Mouse (Mus musculus): ENCODE measurements around the gene Scube2.

DNA sequence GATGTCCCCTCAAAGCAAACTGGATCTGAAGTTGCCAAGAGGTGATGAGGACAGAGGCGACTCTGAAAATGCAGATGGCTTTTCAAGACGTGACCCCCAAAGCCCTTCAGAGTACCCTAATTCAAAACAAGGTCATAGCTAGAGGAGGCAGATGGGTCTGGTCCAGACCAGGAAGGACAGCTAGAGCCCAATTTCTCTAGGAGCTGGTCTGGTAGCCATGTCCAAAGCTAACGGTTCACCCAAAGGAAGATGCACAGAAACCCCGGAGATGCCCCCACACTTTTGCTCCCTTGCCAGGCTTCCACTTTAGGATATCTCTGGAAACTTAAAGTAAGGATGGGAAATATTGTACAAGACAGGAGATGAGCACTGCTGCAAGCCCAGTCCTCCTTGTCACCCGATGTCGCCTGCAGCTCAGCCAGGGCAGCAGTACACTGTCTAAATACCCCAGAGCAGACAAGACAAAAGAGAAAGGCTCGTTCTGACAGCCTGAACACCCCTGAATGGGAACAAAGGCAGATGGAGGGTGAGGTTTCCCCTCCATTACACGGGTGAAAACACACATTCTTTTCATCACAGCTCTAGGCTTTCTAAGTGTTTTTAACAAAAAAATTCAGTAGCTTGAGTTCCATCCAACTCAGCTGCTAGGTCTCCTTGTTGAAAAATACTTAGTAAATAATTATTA, 15.6 kb downstream of the Scube2 start:
- TF ChIP-seq MAFK (IDR thresholded peaks at IDR 0.05; ENCODE audit: insufficient read depth, low read depth, low read length), result no peak
- TF ChIP-seq ZC3H11A (IDR thresholded peaks at IDR 0.05; ENCODE audit: borderline replicate concordance, low read depth, low read length), result no peak
- no peak for TF ChIP-seq ZNF384 (IDR thresholded peaks at IDR 0.05; ENCODE audit: low read depth, low read length)
- TF ChIP-seq CHD2 (IDR thresholded peaks at IDR 0.05; ENCODE audit: low read depth, low read length), result no peak
- TF ChIP-seq HCFC1 (IDR thresholded peaks at IDR 0.05; ENCODE audit: borderline replicate concordance, insufficient read depth, low read length), result no peak
